Mouse (Mus musculus) intestine, embryonic 14.5 days (tissue): Measurements from ENCODE around the gene Gm10439. TPM values are rescaled to one million over a fixed set of nuclear protein-coding genes. Genes with fewer than 3 reads are reported as not detected.
"Not testable (repeated sequence)": the region's sequence is repeated elsewhere in the genome, so short reads cannot be mapped to it uniquely, and the experiment has no call there.

Experiments
- ATAC-seq: fragments of 200-750 bp; cut with Nextera tagmentation; replicated peaks from 2 replicates; pipeline ENCODE4 v1.8.0; 2017; ENCODE audit warnings: low read depth, moderate number of reproducible peaks, moderate TSS enrichment, moderate library complexity; ENCODE audit not compliant: low FRiP score, low TSS enrichment
- DNase-seq: peaks from one replicate; pipeline ENCODE4 v3.0.0-alpha.2; 2018; ENCODE audit warnings: low spot score
- H3K27ac ChIP-seq: fragments of 300-500 bp; sonication (generic); 2 replicates; pipeline ENCODE4 v1.5.1; 2014; ENCODE audit warnings: low read depth, mild to moderate bottlenecking, control low read depth
- H3K27me3 ChIP-seq: fragments of 300-500 bp; sonication (generic); replicated peaks from 2 replicates; pipeline ENCODE4 v1.6.1; 2014; ENCODE audit warnings: low read length, control low read depth; ENCODE audit not compliant: control insufficient read depth, insufficient read depth
- H3K36me3 ChIP-seq: fragments of 300-500 bp; sonication (generic); 2 replicates; pipeline ENCODE4 v1.6.1; 2014; ENCODE audit warnings: low read length, control low read depth; ENCODE audit not compliant: control insufficient read depth, insufficient read depth
- H3K4me1 ChIP-seq: fragments of 300-500 bp; sonication (generic); replicated peaks from 2 replicates; pipeline ENCODE4 v1.6.1; 2014; ENCODE audit warnings: low read length, control low read depth, mixed read lengths; ENCODE audit not compliant: control insufficient read depth, insufficient read depth
- H3K4me2 ChIP-seq: fragments of 300-500 bp; sonication (generic); 2 replicates; pipeline ENCODE4 v1.6.1; 2014; ENCODE audit warnings: low read length
- H3K4me3 ChIP-seq: fragments of 300-500 bp; sonication (generic); 2 replicates; pipeline ENCODE4 v1.5.1; 2014; ENCODE audit warnings: low read depth, low read length, control low read depth, mixed read lengths
- H3K9ac ChIP-seq: fragments of 300-500 bp; sonication (generic); 2 replicates; pipeline ENCODE4 v1.6.1; 2014; ENCODE audit warnings: mild to moderate bottlenecking, low read length
- H3K9me3 ChIP-seq: fragments of 300-500 bp; sonication (generic); 2 replicates; pipeline ENCODE4 v1.6.1; 2016; ENCODE audit warnings: low read length, control low read depth; ENCODE audit not compliant: control insufficient read depth
- WGBS: fragments of 180-500 bp; shearing (Covaris S2); extraction: QIAGEN DNeasy Blood & Tissue Kit; methylation state at CpG from one replicate; pipeline ENCODE4 v1.1.7; 2014; 5-methylcytosine and 5-hydroxymethylcytosine counted together
- polyA plus RNA-seq: library from polyadenylated mRNA; unstranded; fragments of >200 nt; fragmentation: Nextera tagmentation; extraction: Ambion mirVana; gene quantifications from 2 replicates; pipeline ENCODE4 v1.2.1, GENCODE M21; 2014

Gm10439 gene
- not detected in 2 replicates for polyA plus RNA-seq

DNA sequence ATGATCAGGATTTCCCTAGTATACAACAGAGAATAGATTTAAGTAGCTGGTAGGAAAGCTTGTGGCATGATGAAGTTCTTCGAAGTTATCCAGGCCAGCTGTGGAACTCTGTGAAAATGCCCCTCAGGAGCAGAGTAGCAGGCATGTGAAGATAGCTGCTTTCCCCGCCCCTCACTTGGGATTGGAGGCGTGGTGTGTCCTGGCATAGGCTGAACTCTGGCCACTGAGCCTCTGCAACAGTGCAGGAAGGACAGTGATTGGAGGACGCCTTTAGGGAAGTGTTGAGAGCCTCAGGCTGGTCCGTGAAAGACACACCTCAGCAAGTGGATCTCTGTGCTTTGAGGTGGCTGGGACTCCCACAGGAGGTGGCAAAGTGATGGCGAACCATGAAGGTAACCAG is at the start of gene Gm10439:
Gm10439 (plus strand) TSS at position 301 of the 400 bp plus-strand sequence.
- no CpG with 5 or more reads among the region's 6 CpGs for WGBS
- not testable (repeated sequence) for H3K4me1 ChIP-seq, H3K27me3 ChIP-seq, H3K4me3 ChIP-seq, H3K9ac ChIP-seq, DNase-seq, H3K4me2 ChIP-seq, H3K36me3 ChIP-seq, H3K27ac ChIP-seq, H3K9me3 ChIP-seq, ATAC-seq

Other genes with a start within 250 kb of the Gm10439 start
- not detected in 2 replicates for gene Gm15085, start 147.0 kb upstream of the Gm10439 start, polyA plus RNA-seq
- gene Gm15097, start 189.9 kb downstream of the Gm10439 start, polyA plus RNA-seq, result not detected in 2 replicates